Comparison of ENCODE assay signal across 29 mouse cellular contexts in the genomic region with DNA sequence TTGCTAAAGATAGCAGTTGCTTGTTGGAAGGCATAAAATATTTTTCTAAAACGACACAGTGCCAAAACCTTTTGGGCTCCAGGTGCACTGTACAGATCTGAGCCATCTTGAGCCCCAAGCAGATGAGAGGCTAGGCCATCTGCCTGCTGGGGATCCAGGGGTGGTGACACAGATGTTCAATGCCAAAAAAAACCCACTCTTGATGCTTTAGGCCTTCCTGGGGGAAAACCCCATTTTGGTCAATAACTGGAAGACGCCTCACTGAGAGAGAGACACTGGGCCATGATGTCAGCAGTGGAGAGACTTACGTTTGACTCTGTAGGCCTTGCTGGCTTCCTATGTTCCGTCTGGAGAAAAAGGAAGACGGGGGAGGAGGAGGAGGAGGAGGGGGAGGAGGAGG. TPM values are rescaled to one million over a fixed set of nuclear protein-coding genes. Genes with fewer than 3 reads are reported as not detected.
DNase-seq lines count a peak whose midpoint lies in the region; ATAC-seq and TF ChIP-seq lines count a peak whose summit lies in the region.
"Had no signal": no experiment of that assay in that cellular context is flagged by ENCODE, and none has a peak within 500 bp of the region (broad histone marks: within the 10 kb centered on the region; RNA-seq: fewer than 3 reads in every experiment).

No protein-coding gene starts in this region.

- TF ChIP-seq CTCF in CH12.LX (conservative IDR thresholded peaks at IDR 0.05 in 1 of 2, IDR thresholded peaks at IDR 0.05 in 1 of 2; ENCODE audit: low read depth in 2 of 2, low read length in 2 of 2), result no peak

- H3K9ac ChIP-seq in CH12.LX (ENCODE audit: insufficient read depth, low read depth), result peak overlapping the region; percentile 17; the same call in 1 of the 2 replicates
- no peak overlapping the region for H3K9ac ChIP-seq in hindbrain, embryonic 13.5 days
- H3K9ac ChIP-seq: embryonic facial prominence, embryonic 13.5 days; forebrain, embryonic 12.5 days; hindbrain, embryonic 14.5 days; intestine, embryonic 15.5 days had no signal

- no peaks in the 10 kb centered on the region for H3K9me3 ChIP-seq in CH12.LX (replicated peaks; ENCODE audit: low read length)
- H3K9me3 ChIP-seq in hindbrain, embryonic 13.5 days, result no peaks in the 10 kb centered on the region
- H3K9me3 ChIP-seq: embryonic facial prominence, embryonic 10.5 days; embryonic facial prominence, embryonic 13.5 days; forebrain, embryonic 12.5 days; G1E; hindbrain, embryonic 10.5 days; intestine, embryonic 15.5 days had no signal

- DNase-seq in A20 (ENCODE audit: low read depth, low spot score) (peak; percentile 76), CH12.LX (ENCODE audit: extremely low read depth) (peak; percentile 94)
- peak; percentile 28 for DNase-seq in CD4-positive helper T cell, adult 2 months (ENCODE audit: low read depth, low spot score)
- DNase-seq in cerebellum, postnatal 36 days, result no peak
- no peak for DNase-seq in heart, postnatal 36 days
- DNase-seq: adrenal gland, adult 2 months; adrenal gland, postnatal 14 days; cerebellum, adult 11 months; cerebellum, adult 2 months; cerebellum, adult 9-11 months; cerebellum, postnatal 25 days; embryo, embryonic 11 days; gastrocnemius, postnatal 10 days; gastrocnemius, postnatal 36 days; heart, adult 2 months; kidney, adult 11 months had no signal

- H3K4me2 ChIP-seq in CH12.LX (ENCODE audit: insufficient read depth, low read depth, poor library complexity, severe bottlenecking), result peak overlapping the region; percentile 48
- no peak overlapping the region for H3K4me2 ChIP-seq in hindbrain, embryonic 13.5 days
- H3K4me2 ChIP-seq: embryonic facial prominence, embryonic 13.5 days; forebrain, embryonic 12.5 days; heart, embryonic 11.5 days; hindbrain, embryonic 14.5 days; intestine, embryonic 15.5 days had no signal

- intact Hi-C loops in heart, postnatal 36 days (cut with DNase I), result no loop called here

- no peaks in the 10 kb centered on the region for H3K36me3 ChIP-seq in CH12.LX (replicated peaks in 1 of 2; ENCODE audit: control insufficient read depth in 1 of 2, insufficient read depth in 1 of 2, low read length in 1 of 2)
- no peaks in the 10 kb centered on the region for H3K36me3 ChIP-seq in hindbrain, embryonic 13.5 days
- H3K36me3 ChIP-seq: embryonic facial prominence, embryonic 10.5 days; embryonic facial prominence, embryonic 13.5 days; forebrain, embryonic 12.5 days; G1E; hindbrain, embryonic 10.5 days; intestine, embryonic 15.5 days had no signal

- peaks cover 4% of the 10 kb centered on the region for H3K27me3 ChIP-seq in CH12.LX (replicated peaks)
- no peaks in the 10 kb centered on the region for H3K27me3 ChIP-seq in hindbrain, embryonic 13.5 days
- H3K27me3 ChIP-seq: forebrain, embryonic 12.5 days; intestine, embryonic 15.5 days; Patski had no signal

- WGBS in hindbrain, embryonic 13.5 days, result 86% methylated on average over 4 of the region's 5 CpGs

- in situ Hi-C loops in CH12.LX (cut with MboI; ENCODE audit: low pct_ligation_motif_present, low pct_unique_long_range_greater_than_20kb, low sequenced_read_pairs), result no loop called here

- H3K4me1 ChIP-seq in CH12.LX (ENCODE audit: control insufficient read depth in 1 of 2, insufficient read depth in 2 of 2), result peaks cover 54 to 87% of the 10 kb centered on the region in 2 experiments
- peaks cover 22% of the 10 kb centered on the region for H3K4me1 ChIP-seq in hindbrain, embryonic 13.5 days (replicated peaks)
- H3K4me1 ChIP-seq: intestine, embryonic 15.5 days had no signal

- no peak for ATAC-seq in hindbrain, embryonic 13.5 days (ENCODE audit: low FRiP score)
- ATAC-seq: forebrain, embryonic 16.5 days; hindbrain, postnatal 0 days; intestine, embryonic 15.5 days; Patski had no signal

- no peak for TF ChIP-seq RAD21 in CH12.LX (IDR thresholded peaks at IDR 0.05; ENCODE audit: low read depth, low read length)

- TF ChIP-seq POLR2A in CH12.LX (IDR thresholded peaks at IDR 0.05; ENCODE audit: low read depth, low read length), result no peak

- H3K27ac ChIP-seq in CH12.LX (ENCODE audit: insufficient read depth, low read depth), result peak overlapping the region; percentile 95
- H3K27ac ChIP-seq in hindbrain, embryonic 13.5 days, result no peak overlapping the region
- H3K27ac ChIP-seq: embryonic facial prominence, embryonic 10.5 days; embryonic facial prominence, embryonic 13.5 days; forebrain, embryonic 12.5 days; heart, adult 2 months; hindbrain, embryonic 10.5 days; hindbrain, embryonic 14.5 days; hindbrain, postnatal 0 days; intestine, embryonic 15.5 days had no signal

- dilution Hi-C loops in CH12.LX (cut with MboI; ENCODE audit: extremely low pct_ligation_motif_present, extremely low pct_unique_long_range_greater_than_20kb, low sequenced_read_pairs), result no loop called here

- H3K79me2 ChIP-seq in CH12.LX (replicated peaks; ENCODE audit: control insufficient read depth, extremely low read depth, insufficient read depth, poor library complexity, severe bottlenecking), result no peaks in the 10 kb centered on the region

- TF ChIP-seq EP300 in CH12.LX (IDR thresholded peaks at IDR 0.05; ENCODE audit: low read length), result peak; percentile 86

- no peak overlapping the region for H3K4me3 ChIP-seq in CH12.LX (replicated peaks in 1 of 3; ENCODE audit: low read depth in 2 of 3, low read length in 2 of 3, poor library complexity in 1 of 3)
- H3K4me3 ChIP-seq in hindbrain, embryonic 13.5 days, result no peak overlapping the region
- H3K4me3 ChIP-seq: embryonic facial prominence, embryonic 10.5 days; embryonic facial prominence, embryonic 13.5 days; erythroblast, embryonic 14.5 days; forebrain, embryonic 12.5 days; heart, adult 2 months; hindbrain, embryonic 10.5 days; intestine, embryonic 15.5 days had no signal

TF ChIP-seq in CH12.LX, 34 proteins besides CTCF, POLR2A, EP300 and RAD21:
- TF ChIP-seq NRF1 (IDR thresholded peaks at IDR 0.05; ENCODE audit: low read depth, low read length) (no peak), UBTF (IDR thresholded peaks at IDR 0.05; ENCODE audit: low read depth, low read length) (no peak), IRF4 (IDR thresholded peaks at IDR 0.05; ENCODE audit: low read depth, low read length) (peak; percentile 82; the same call in 1 of the 2 replicates), ZNF384 (IDR thresholded peaks at IDR 0.05; ENCODE audit: low read depth, low read length) (peak; percentile 82), JUN (IDR thresholded peaks at IDR 0.05; ENCODE audit: insufficient read depth, low read depth, low read length) (peak; percentile 51), MAX (IDR thresholded peaks at IDR 0.05; ENCODE audit: low read length) (no peak), ZMIZ1 (IDR thresholded peaks at IDR 0.05; ENCODE audit: low read depth, low read length) (no peak), CHD2 (IDR thresholded peaks at IDR 0.05; ENCODE audit: low read length) (peak; percentile 47; the same call in 1 of the 2 replicates), TCF12 (IDR thresholded peaks at IDR 0.05; ENCODE audit: low read depth, low read length) (peak; percentile 100), CHD1 (IDR thresholded peaks at IDR 0.05; ENCODE audit: low read depth, low read length) (no peak), NELFE (IDR thresholded peaks at IDR 0.05; ENCODE audit: low read depth, low read length) (no peak), SIN3A (IDR thresholded peaks at IDR 0.05; ENCODE audit: low read length) (0 out of 2 replicates have a peak, but pooled peaks have one; percentile 26), MAZ (IDR thresholded peaks at IDR 0.05; ENCODE audit: low read depth, low read length) (0 out of 2 replicates have a peak, but pooled peaks have one; percentile 33), HCFC1 (IDR thresholded peaks at IDR 0.05; ENCODE audit: low read depth, low read length) (peak; percentile 29; the same call in 1 of the 2 replicates), RCOR1 (conservative IDR thresholded peaks at IDR 0.05; ENCODE audit: low read depth, low read length) (peak; percentile 87; the same call in 1 of the 2 replicates), MXI1 (IDR thresholded peaks at IDR 0.05; ENCODE audit: low read depth, low read length) (no peak; the same call in 1 of the 2 replicates), ETS1 (conservative IDR thresholded peaks at IDR 0.05; ENCODE audit: low read depth, low read length) (peak; percentile 95), BHLHE40 (IDR thresholded peaks at IDR 0.05; ENCODE audit: low read depth, low read length) (peak; percentile 72), USF2 (conservative IDR thresholded peaks at IDR 0.05; ENCODE audit: low read depth, low read length) (no peak), ELF1 (IDR thresholded peaks at IDR 0.05; ENCODE audit: low read depth, low read length) (peak; percentile 20; the same call in 1 of the 2 replicates), KAT2A (IDR thresholded peaks at IDR 0.05; ENCODE audit: insufficient replicate concordance, low read length) (no peak), ZC3H11A (IDR thresholded peaks at IDR 0.05; ENCODE audit: low read depth, low read length) (no peak), MEF2A (IDR thresholded peaks at IDR 0.05; ENCODE audit: borderline replicate concordance, low read depth, low read length) (peak; percentile 97)

RNA-seq across cellular contexts. Expression of a gene that starts 59.6 kb away (rescaled TPM):
- total RNA-seq in CH12.LX (2012; rRNA removed) (3.7 and 11.0 TPM in 2 replicates), CH12.LX (2014; rRNA removed) (4.7 and 12.2 TPM in 2 replicates)
- polyA plus RNA-seq in CH12.LX (2012; ENCODE audit: insufficient read length, low read depth), result 2.6 and 4.4 TPM in 2 replicates
- polyA plus RNA-seq in hindbrain, embryonic 13.5 days (2015; fragmentation: Nextera tagmentation; extraction: Ambion mirVana), result 9.5 and 10.4 TPM in 2 replicates
- 10 to 100 TPM; 20.7 to 21.0 TPM for total RNA-seq in heart, postnatal 36 days (2021)
- polyA plus RNA-seq: erythroblast, embryonic 14.5 days; G1E had no signal

Comparison
In these comparisons a context has a peak if more than half of its experiments do, and no peak if none do; other contexts are left out.
1. DNase-seq: peak in A20 (single experiment), CD4-positive helper T cell, adult 2 months (single experiment) and CH12.LX (single experiment); none in cerebellum, postnatal 36 days (0 of 2) and heart, postnatal 36 days (0 of 2).